Mouse (Mus musculus) heart, adult 2 months (tissue): ENCODE measurements around the gene Krtap19-4. TPM values are rescaled to one million over a fixed set of nuclear protein-coding genes. Genes with fewer than 3 reads are reported as not detected.
A peak's percentile ranks its signal among the peaks of the same experiment; 100 is the strongest.

Experiments
- DNase-seq, 2 experiments: peaks; one replicate each; pipeline ENCODE4 v3.0.0; 2021
- H3K27ac ChIP-seq: fragments of 200-600 bp; 2 replicates; pipeline ENCODE4 v1.8.1; 2022
- H3K27me3 ChIP-seq: fragments of 200-500 bp; 2 replicates; pipeline ENCODE4 v1.6.1; 2012; ENCODE audit warnings: mild to moderate bottlenecking, low read length, inconsistent platforms, mixed read lengths; ENCODE audit not compliant: control insufficient read depth, insufficient read depth
- H3K36me3 ChIP-seq: fragments of 200-500 bp; 2 replicates; pipeline ENCODE4 v1.6.1; 2012; ENCODE audit warnings: low read length, inconsistent platforms; ENCODE audit not compliant: control insufficient read depth, insufficient read depth
- H3K4me1 ChIP-seq: fragments of 200-500 bp; 2 replicates; pipeline ENCODE4 v1.6.1; 2011; ENCODE audit warnings: low read length; ENCODE audit not compliant: control insufficient read depth, insufficient read depth
- H3K4me3 ChIP-seq: fragments of 200-600 bp; 2 replicates; pipeline ENCODE4 v1.8.1; 2022
- H3K79me2 ChIP-seq: fragments of 200-500 bp; replicated peaks from 2 replicates; pipeline ENCODE4 v1.6.1; 2012; ENCODE audit warnings: mild to moderate bottlenecking, inconsistent platforms, low read length, moderate library complexity, mixed read lengths; ENCODE audit not compliant: control insufficient read depth, insufficient read depth
- H3K9ac ChIP-seq: fragments of 200-500 bp; 2 replicates; pipeline ENCODE4 v1.6.1; 2012; ENCODE audit warnings: low read depth, mild to moderate bottlenecking, control low read depth, inconsistent platforms, low read length, mixed read lengths
- CTCF ChIP-seq: fragments of 200-600 bp; IDR thresholded peaks from 2 replicates; pipeline ENCODE4 v1.8.1; 2022; ENCODE audit warnings: antibody characterized with exemption, mild to moderate bottlenecking, moderate library complexity
- EP300 ChIP-seq: fragments of 200-500 bp; IDR thresholded peaks from 2 replicates; pipeline ENCODE4 v1.6.1; 2011; ENCODE audit warnings: low read depth, low read length, control low read depth; ENCODE audit not compliant: insufficient read depth
- POLR2A ChIP-seq: fragments of 200-500 bp; IDR thresholded peaks from 2 replicates; pipeline ENCODE4 v1.6.1; 2011; ENCODE audit warnings: mild to moderate bottlenecking, low read depth, low read length, control low read depth; ENCODE audit not compliant: insufficient read depth
- WGBS: fragments of 180-500 bp; shearing (Covaris S2); methylation state at CpG from one replicate; pipeline ENCODE4 v1.1.7; 2018; 5-methylcytosine and 5-hydroxymethylcytosine counted together
- intact Hi-C: fragments of 180-260 bp; cut with DNase I; formaldehyde crosslinking; loops from one replicate; pipeline ENCODE4 v1.15.1; 2025
- polyA plus RNA-seq: library from polyadenylated mRNA; depleted of rRNA; stranded (reverse); fragments of >200 nt; gene quantifications from 2 replicates; pipeline ENCODE4 v1.2.3, GENCODE M21; 2012; rRNA removed
- total RNA-seq, 2 experiments: library from RNA; stranded (reverse); gene quantifications; 2 replicates each; pipeline ENCODE4 v1.2.3; 2021

Gene Krtap19-4
- total and polyA plus RNA-seq, 3 experiments, result not detected

GRCm38 (mm10) chr16:88869311-88869710 lies 15.6 kb downstream of the Krtap19-4 start, which contains the start of gene Krtap19-1:
Gene Krtap19-1 (minus strand): TSS chr16:88869411.
- no peak for DNase-seq
- Histone ChIP-seq H3K4me3 (no peak within 1 kb of the TSS), H3K27me3 (no peaks in the 10 kb centered on the region), H3K36me3 (no peaks in the 10 kb centered on the region), H3K9ac (no peak within 1 kb of the TSS), H3K79me2 (no peaks in the 10 kb centered on the region), H3K4me1 (no peaks in the 10 kb centered on the region), H3K27ac (no peak within 1 kb of the TSS)
- no peak for TF ChIP-seq CTCF
- WGBS, result 81% methylated on average over 6 of the region's 6 CpGs
- intact Hi-C loops, result no loop called here

GRCm38 (mm10) chr16:88864887-88865407 lies 19.9 kb downstream of the Krtap19-4 start:
- Histone ChIP-seq H3K4me3 (no peak overlapping the region), H3K9ac (no peak overlapping the region), H3K27ac (no peak overlapping the region), H3K79me2 (no peaks in the 10 kb centered on the region), H3K36me3 (no peaks in the 10 kb centered on the region), H3K27me3 (no peaks in the 10 kb centered on the region), H3K4me1 (no peaks in the 10 kb centered on the region)
- DNase-seq, result no peak
- TF ChIP-seq CTCF, result no peak
- no peak for TF ChIP-seq POLR2A
- no peak for TF ChIP-seq EP300
- 79% methylated on average over 4 of the region's 4 CpGs for WGBS
- intact Hi-C loops, result no loop called here

GRCm38 (mm10) chr16:88851450-88851849 lies 33.4 kb downstream of the Krtap19-4 start:
- H3K27ac ChIP-seq, result no peak overlapping the region
- intact Hi-C loops, result no loop called here
- 14% methylated on average over 5 of the region's 5 CpGs for WGBS
- no peak for DNase-seq
- H3K27me3 ChIP-seq, result no peaks in the 10 kb centered on the region
- no peak for TF ChIP-seq POLR2A
- TF ChIP-seq CTCF, result peak; percentile 65
- no peak overlapping the region for H3K9ac ChIP-seq
- no peaks in the 10 kb centered on the region for H3K4me1 ChIP-seq
- H3K4me3 ChIP-seq, result no peak overlapping the region
- no peaks in the 10 kb centered on the region for H3K36me3 ChIP-seq
- H3K79me2 ChIP-seq, result no peaks in the 10 kb centered on the region

GRCm38 (mm10) chr16:88848558-88848957 lies 36.3 kb downstream of the Krtap19-4 start:
- Histone ChIP-seq H3K4me1 (no peaks in the 10 kb centered on the region), H3K27me3 (no peaks in the 10 kb centered on the region), H3K4me3 (no peak overlapping the region), H3K36me3 (no peaks in the 10 kb centered on the region), H3K9ac (no peak overlapping the region), H3K27ac (no peak overlapping the region), H3K79me2 (no peaks in the 10 kb centered on the region)
- WGBS, result 82% methylated on average over 4 of the region's 4 CpGs
- DNase-seq, result no peak
- intact Hi-C loops, result no loop called here
- TF ChIP-seq CTCF, result no peak
- no peak for TF ChIP-seq EP300

- no peak for DNase-seq
- no peaks in the 10 kb centered on the region for H3K27me3 ChIP-seq
- no peak overlapping the region for H3K27ac ChIP-seq
- no peaks in the 10 kb centered on the region for H3K36me3 ChIP-seq
- H3K79me2 ChIP-seq, result no peaks in the 10 kb centered on the region
- TF ChIP-seq CTCF (no peak), POLR2A (no peak), EP300 (no peak)
- no peak overlapping the region for H3K9ac ChIP-seq
- intact Hi-C loops, result no loop called here
- WGBS, result 88% methylated on average over 1 of the region's 1 CpGs
- H3K4me3 ChIP-seq, result no peak overlapping the region
- no peaks in the 10 kb centered on the region for H3K4me1 ChIP-seq
These were observed 37.5 kb downstream of the Krtap19-4 start for GRCm38 (mm10) chr16:88847363-88847762.

Other genes with a start within 250 kb of the Krtap19-4 start
- not detected for gene Krtap26-1, start 237.3 kb downstream of the Krtap19-4 start, total RNA-seq
- not detected in 2 replicates for gene Krtap26-1, start 237.3 kb downstream of the Krtap19-4 start, polyA plus RNA-seq
- not detected for gene Krtap27-1, start 213.4 kb downstream of the Krtap19-4 start, total RNA-seq
- not detected in 2 replicates for gene Krtap27-1, start 213.4 kb downstream of the Krtap19-4 start, polyA plus RNA-seq
- gene 2310061N02Rik, start 177.1 kb downstream of the Krtap19-4 start, total RNA-seq, result not detected
- gene 2310061N02Rik, start 177.1 kb downstream of the Krtap19-4 start, polyA plus RNA-seq, result not detected in 2 replicates
- not detected for gene Krtap13-1, start 156.2 kb downstream of the Krtap19-4 start, total RNA-seq
- gene Krtap13-1, start 156.2 kb downstream of the Krtap19-4 start, polyA plus RNA-seq, result not detected in 2 replicates
- gene Krtap13, start 133.5 kb downstream of the Krtap19-4 start, total RNA-seq, result not detected
- not detected in 2 replicates for gene Krtap13, start 133.5 kb downstream of the Krtap19-4 start, polyA plus RNA-seq
- gene 2310034C09Rik, start 126.2 kb downstream of the Krtap19-4 start, total RNA-seq, result not detected
- not detected in 2 replicates for gene 2310034C09Rik, start 126.2 kb downstream of the Krtap19-4 start, polyA plus RNA-seq
- not detected for gene 2310057N15Rik, start 110.9 kb downstream of the Krtap19-4 start, total RNA-seq
- gene 2310057N15Rik, start 110.9 kb downstream of the Krtap19-4 start, polyA plus RNA-seq, result not detected in 2 replicates
- gene Gm5965, start 107.2 kb downstream of the Krtap19-4 start, total RNA-seq, result not detected
- gene Gm5965, start 107.2 kb downstream of the Krtap19-4 start, polyA plus RNA-seq, result not detected in 2 replicates
- gene Gm20741, start 72.9 kb downstream of the Krtap19-4 start, total RNA-seq, result not detected
- gene Gm20741, start 72.9 kb downstream of the Krtap19-4 start, polyA plus RNA-seq, result not detected in 2 replicates
- gene Krtap15, start 64.9 kb downstream of the Krtap19-4 start, total RNA-seq, result not detected
- not detected in 2 replicates for gene Krtap15, start 64.9 kb downstream of the Krtap19-4 start, polyA plus RNA-seq
- gene Krtap14, start 58.9 kb downstream of the Krtap19-4 start, total RNA-seq, result not detected
- not detected in 2 replicates for gene Krtap14, start 58.9 kb downstream of the Krtap19-4 start, polyA plus RNA-seq
- not detected for gene Krtap19-1, start 15.7 kb downstream of the Krtap19-4 start, total RNA-seq
- not detected in 2 replicates for gene Krtap19-1, start 15.7 kb downstream of the Krtap19-4 start, polyA plus RNA-seq
- gene Krtap19-2, start 10.8 kb downstream of the Krtap19-4 start, total RNA-seq, result not detected
- gene Krtap19-2, start 10.8 kb downstream of the Krtap19-4 start, polyA plus RNA-seq, result not detected in 2 replicates
- gene Krtap19-3, start 7.1 kb downstream of the Krtap19-4 start, total RNA-seq, result not detected
- gene Krtap19-3, start 7.1 kb downstream of the Krtap19-4 start, polyA plus RNA-seq, result not detected in 2 replicates
- gene Krtap19-5, start 11.4 kb upstream of the Krtap19-4 start, total RNA-seq, result not detected
- not detected in 2 replicates for gene Krtap19-5, start 11.4 kb upstream of the Krtap19-4 start, polyA plus RNA-seq
- gene Krtap19-9b, start 47.2 kb upstream of the Krtap19-4 start, total RNA-seq, result not detected
- not detected in 2 replicates for gene Krtap19-9b, start 47.2 kb upstream of the Krtap19-4 start, polyA plus RNA-seq
- not detected for gene Krtap16-3, start 77.8 kb upstream of the Krtap19-4 start, total RNA-seq
- gene Krtap16-3, start 77.8 kb upstream of the Krtap19-4 start, polyA plus RNA-seq, result not detected in 2 replicates
- gene Krtap22-2, start 125.7 kb upstream of the Krtap19-4 start, total RNA-seq, result not detected
- not detected in 2 replicates for gene Krtap22-2, start 125.7 kb upstream of the Krtap19-4 start, polyA plus RNA-seq
- gene Gm10229, start 130.2 kb upstream of the Krtap19-4 start, total RNA-seq, result not detected
- not detected in 2 replicates for gene Gm10229, start 130.2 kb upstream of the Krtap19-4 start, polyA plus RNA-seq
- gene Krtap6-1, start 146.6 kb upstream of the Krtap19-4 start, total RNA-seq, result not detected
- not detected in 2 replicates for gene Krtap6-1, start 146.6 kb upstream of the Krtap19-4 start, polyA plus RNA-seq
- gene Gm10228, start 156.4 kb upstream of the Krtap19-4 start, total RNA-seq, result not detected
- not detected in 2 replicates for gene Gm10228, start 156.4 kb upstream of the Krtap19-4 start, polyA plus RNA-seq
- gene Krtap6-5, start 162.8 kb upstream of the Krtap19-4 start, total RNA-seq, result not detected
- not detected in 2 replicates for gene Krtap6-5, start 162.8 kb upstream of the Krtap19-4 start, polyA plus RNA-seq
- not detected for gene 1110025L11Rik, start 178.9 kb upstream of the Krtap19-4 start, total RNA-seq
- gene 1110025L11Rik, start 178.9 kb upstream of the Krtap19-4 start, polyA plus RNA-seq, result not detected in 2 replicates
- gene Krtap6-3, start 198.9 kb upstream of the Krtap19-4 start, total RNA-seq, result not detected
- gene Krtap6-3, start 198.9 kb upstream of the Krtap19-4 start, polyA plus RNA-seq, result not detected in 2 replicates